Mouse (Mus musculus): ENCODE measurements around the gene Slc25a10. TPM values are rescaled to one million over a fixed set of nuclear protein-coding genes. Genes with fewer than 3 reads are reported as not detected.

The Slc25a10 gene
- total RNA-seq, 2 experiments from 2014 or later = 23.4 to 26.6 TPM

DNA sequence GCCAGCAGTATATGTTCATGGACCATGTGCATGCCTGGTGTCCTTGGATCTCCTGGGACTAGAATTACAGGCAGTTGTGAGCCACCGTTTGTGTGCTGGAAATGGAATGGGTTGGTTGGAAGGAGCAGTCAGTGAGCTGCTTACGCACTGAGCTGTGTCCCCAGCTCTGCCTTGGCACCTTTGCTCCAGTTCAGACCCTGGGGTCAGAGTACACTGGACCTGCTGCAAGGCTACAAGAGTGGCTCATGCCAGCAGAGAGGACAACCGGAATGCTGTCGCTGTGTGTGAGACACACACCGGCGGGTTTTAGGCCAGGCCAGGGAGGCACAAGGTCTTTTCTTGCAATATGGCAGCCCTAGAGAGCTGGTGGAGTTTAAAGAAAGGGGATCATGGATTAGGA is 19.6 kb upstream of the Slc25a10 start:
- intact Hi-C loops (cut with DNase I) = no loop called here

DNA sequence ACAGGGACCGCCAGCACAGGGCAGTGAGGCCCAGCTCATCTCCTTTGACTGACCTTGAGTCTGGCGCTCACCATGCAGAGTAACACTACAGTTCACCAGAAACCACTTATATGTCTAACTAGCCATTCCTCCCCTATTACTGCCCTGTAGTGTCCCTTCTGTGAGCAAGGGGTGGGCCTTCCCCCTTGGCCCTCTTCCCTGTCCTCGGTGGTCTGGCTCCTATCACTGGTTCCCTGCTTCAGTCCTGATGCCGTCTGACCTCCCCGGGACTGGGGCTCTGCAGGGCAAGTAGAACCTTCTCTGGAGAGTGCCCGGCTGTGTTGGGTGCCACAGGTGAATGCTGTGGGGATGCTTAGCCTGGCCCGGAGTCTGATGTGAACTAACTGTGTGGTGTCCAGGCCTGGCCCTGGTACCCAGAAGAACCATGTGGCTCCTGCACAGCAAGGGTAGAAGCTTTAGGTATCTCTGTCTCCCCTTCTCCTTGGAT is 8.1 kb upstream of the Slc25a10 start:
- intact Hi-C loops (cut with DNase I) = no loop called here
- no peak for DNase-seq (ENCODE audit: extremely low spot score in 1 of 2, low spot score in 2 of 2)

More for the DNA sequence above, 19.6 kb upstream of the Slc25a10 start:
- DNase-seq (ENCODE audit: extremely low spot score in 1 of 2, low spot score in 2 of 2) = peak in 1 of 2 experiments; percentile 18

DNA sequence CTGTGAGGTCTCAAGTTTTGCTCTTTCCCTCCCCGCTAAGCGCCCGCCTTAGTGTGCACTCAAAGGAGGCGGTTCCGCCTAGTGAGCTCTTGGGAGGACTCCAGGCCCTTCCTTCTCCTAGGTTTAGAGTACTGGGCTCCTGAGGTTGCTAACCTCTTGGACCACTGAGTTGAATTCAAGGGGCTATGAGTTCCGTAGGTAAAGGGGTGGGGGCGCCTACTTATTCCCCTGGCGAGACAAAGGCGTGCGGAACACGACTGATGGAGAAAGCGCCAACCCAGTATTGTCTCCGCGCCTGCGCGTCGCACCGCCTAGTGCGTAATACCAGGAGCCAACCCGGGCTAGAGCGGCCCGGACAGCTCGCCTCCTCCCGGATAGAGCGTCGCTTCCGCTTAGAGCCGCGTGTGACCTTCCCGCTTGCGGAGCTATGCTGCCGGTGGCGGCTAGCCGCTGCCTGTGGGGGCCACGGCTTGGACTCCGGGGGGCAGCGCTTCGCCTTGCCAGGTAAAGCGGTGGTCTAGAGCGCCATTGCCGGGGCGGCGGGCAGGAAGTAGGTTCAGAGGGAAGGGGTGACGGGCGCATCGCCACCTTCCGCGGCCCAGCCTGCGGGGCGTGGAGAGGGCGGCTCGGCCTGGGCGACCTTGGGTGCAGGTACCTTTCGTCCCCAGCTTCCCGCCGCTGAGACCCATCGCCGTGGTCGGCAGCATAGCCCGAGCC is 7.2 kb upstream of the Slc25a10 start, which contains the start of gene Mrpl12:
TSS of gene Mrpl12 (plus strand) at position 349 of the 717 bp plus-strand sequence.
- intact Hi-C loops (cut with DNase I) = no loop called here

DNA sequence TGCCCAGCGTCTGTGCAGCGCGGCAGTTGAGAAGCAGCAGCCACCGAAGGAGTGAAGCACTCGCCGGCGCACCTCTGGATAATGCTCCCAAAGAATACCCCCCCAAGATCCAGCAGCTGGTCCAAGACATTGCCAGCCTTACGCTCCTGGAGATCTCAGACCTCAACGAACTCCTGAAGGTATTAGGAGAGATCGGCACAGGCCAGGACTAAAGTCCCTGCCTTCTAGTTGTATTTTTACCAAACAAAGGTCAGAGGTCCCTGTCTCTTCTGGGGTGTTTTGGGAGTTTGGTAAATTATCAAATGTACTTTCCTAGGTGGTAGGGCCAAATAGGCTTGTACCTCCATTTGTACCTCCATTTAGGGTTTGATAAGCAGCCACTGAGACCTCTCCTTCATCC is 6.4 kb upstream of the Slc25a10 start:
- intact Hi-C loops (cut with DNase I) = no loop called here
- DNase-seq (ENCODE audit: extremely low spot score in 1 of 2, low spot score in 2 of 2) = no peak

More for the DNA sequence above, 7.2 kb upstream of the Slc25a10 start, which contains the start of gene Mrpl12:
- DNase-seq (ENCODE audit: extremely low spot score in 1 of 2, low spot score in 2 of 2) = peak; percentile 86 to 93

DNA sequence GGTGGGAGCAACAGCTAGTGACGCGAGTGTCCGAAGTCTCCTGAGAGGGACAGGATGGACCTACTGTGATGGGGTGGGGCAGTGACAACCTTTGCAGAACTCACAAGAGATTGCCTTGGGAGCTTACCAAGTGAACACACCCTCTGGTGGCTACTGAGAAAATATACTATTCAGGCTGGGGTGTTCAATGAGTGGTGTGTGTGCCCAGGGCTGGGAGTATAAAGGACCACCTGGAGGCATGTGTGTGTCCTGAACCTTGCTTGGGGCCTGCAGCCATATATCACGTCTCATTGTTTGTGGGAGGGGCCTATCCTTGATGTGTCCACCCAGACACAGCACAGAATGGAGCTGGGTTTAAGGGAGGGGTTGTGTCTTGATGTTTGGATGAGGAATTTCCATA is 3.1 kb upstream of the Slc25a10 start:
- no peak for DNase-seq (ENCODE audit: extremely low spot score in 1 of 2, low spot score in 2 of 2)
- intact Hi-C loops (cut with DNase I) = no loop called here

DNA sequence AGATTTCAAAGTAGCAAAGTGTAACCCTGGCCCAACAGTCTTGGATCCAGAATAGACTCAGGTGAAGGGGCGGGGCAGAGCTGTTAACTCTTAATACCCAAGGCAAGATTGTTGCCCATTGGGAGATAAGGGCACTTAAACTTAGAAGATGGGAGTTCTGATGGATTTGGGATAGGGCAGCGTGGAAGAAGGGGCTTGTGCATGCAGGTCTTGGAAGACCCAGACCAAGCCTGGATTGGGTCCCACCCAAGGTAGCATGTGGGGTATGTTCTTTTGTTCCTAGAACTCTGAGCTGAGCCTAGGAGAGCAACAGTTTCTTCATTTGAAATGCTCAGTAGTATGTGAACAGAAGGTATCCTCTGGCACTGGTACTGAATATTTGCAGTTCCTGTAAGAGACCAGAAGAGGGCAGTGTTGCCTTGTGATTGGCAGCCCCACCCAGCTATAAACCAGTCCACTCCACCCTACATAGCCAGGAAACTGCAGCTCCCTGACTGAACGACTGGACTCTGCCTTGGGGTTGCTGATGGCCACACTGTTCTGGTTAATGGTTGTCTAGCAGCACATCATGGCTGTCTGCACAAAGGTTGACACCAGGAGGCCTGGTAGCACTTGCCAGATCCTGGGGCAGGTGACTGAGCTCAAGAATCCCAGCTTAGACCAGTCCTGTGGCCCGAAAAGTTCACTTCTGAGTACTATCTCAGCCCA is 2.4 kb upstream of the Slc25a10 start:
- intact Hi-C loops (cut with DNase I) = no loop called here
- DNase-seq (ENCODE audit: extremely low spot score in 1 of 2, low spot score in 2 of 2) = peak in 1 of 2 experiments; percentile 73

DNA sequence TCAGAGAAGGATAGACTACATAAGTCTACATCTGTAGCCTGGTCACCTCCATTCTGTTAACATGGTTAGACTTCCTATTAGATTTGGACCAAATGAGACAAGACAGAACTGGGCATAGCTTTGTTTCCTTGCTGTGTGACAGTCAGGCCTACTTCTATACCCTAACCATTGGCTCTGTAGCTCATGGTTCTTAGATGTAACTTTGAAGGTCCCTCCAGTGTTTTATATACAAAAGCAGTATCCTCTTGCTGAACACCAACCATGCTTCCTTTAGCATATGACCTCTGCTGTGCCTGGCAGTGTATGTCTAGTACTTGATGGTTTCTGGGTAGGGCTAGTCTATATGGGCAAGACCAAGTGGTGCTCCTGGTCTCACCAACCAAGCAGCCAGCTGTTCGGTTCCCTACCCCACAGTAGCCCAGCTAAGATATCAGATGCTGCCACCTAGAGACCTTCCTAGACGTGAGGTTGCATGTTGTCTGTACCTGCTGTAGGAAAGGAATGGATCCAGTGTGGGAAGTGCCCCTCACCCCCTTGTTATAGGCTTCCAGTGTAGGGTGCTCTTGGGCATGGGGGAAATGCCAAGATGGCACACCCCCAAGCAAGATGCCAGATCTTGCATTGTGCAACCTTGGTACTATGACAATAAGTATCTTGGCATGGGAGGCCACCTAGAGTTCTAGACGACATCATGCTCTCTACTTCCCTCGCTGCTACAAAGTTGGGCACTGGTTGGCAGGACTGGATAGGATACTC is 1.2 kb upstream of the Slc25a10 start:
- intact Hi-C loops (cut with DNase I) = no loop called here

DNA sequence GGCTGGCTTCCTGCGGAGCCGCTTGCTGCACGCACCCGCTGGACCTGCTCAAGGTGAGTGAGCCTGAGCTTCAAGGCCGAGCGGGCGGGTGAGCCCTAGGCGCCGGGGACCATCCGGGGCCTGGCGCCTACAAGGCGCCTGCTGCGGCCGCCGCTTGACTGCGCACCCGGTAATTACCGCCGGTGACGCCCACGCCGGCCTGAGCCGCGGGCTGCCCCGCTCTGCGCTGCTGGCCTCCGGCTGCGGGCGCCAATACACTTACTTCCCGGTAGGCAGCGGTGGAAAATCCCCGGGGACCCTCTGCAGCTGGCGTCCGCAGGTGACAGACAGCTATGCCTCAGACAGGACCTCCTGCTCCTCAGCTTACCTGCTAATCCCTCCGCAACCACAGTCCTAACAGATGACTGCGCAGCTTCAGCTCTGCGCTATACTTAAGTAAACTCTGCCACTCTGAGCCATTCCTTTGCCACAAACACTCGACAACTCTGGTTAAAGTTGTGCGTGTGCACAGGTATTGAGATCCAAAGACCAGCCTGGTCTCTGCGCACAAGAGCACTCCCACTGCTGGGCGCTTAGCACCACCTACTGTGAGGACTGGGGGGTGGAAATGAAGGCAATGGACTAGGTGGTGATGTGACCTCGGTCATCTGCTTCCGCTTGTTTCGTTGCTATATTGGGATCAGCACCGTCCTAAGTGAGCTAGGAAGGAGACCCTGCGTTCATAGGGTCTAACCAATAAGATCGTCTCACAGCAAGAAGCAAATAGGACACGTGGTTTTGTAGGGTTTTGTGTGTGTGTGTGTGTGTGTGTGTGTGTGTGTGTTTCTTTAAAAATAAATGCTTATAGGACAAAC is 611 bp downstream of the Slc25a10 start:
- no peak for DNase-seq (ENCODE audit: extremely low spot score in 1 of 2, low spot score in 2 of 2)
- intact Hi-C loops (cut with DNase I) = no loop called here

More for the DNA sequence above, 1.2 kb upstream of the Slc25a10 start:
- no peak for DNase-seq (ENCODE audit: extremely low spot score in 1 of 2, low spot score in 2 of 2)

DNA sequence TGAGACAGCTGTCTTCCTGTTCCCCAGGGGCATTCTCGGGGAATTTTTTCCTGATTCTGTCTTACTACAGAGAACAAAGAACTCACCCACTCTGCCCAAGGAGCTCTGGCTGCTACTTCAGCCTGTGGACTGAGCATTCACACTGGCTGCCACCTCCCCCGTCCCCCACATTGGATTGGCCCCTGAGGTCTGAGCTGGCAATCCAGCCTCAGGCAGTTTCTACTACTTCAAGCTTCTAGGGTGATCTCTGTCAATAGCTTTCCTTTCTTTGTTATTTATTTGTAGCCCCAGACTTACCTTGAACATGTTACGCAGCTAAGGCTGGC is 1.2 kb downstream of the Slc25a10 start:
- intact Hi-C loops (cut with DNase I) = no loop called here
- no peak for DNase-seq (ENCODE audit: extremely low spot score in 1 of 2, low spot score in 2 of 2)

DNA sequence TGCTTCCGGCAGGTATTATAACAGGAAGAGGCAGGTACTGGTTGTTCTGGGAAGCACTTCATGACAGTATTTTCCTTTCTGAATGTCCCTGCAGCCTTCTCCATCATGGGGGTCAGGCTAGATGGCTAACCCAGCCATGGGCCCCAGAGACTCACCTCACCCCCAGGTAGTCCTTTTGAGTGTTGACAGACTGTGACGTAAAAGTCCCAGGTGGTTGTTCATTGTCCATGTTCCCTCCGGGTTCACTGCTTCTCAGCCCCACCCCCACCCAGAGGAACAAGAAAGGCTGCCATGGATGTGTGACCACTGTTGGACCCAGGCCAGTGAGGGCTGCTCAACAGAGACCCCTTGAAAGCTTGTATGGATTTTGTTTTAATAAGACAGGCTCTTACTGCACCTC is 1.7 kb downstream of the Slc25a10 start:
- no peak for DNase-seq (ENCODE audit: extremely low spot score in 1 of 2, low spot score in 2 of 2)
- intact Hi-C loops (cut with DNase I) = no loop called here

DNA sequence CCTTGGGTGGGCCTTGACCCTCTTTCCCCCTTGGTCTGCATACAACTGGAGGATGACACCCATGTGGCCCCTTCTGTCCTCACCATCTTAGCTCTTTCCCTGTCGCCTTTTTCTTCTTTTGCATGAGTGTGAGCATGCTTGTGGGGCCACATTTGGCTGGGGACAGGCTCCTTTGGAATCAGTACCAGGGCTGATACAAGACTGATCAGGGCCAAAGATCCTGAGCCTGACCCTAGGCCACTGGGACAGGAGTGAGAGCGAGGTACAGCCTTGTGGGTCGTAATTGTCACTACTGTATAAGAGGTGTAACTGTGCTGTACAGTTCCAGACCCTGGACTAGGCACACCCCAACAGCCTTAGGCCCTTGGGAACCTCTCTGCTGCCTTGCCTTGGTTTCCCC is 2.3 kb downstream of the Slc25a10 start:
- DNase-seq (ENCODE audit: extremely low spot score in 1 of 2, low spot score in 2 of 2) = no peak
- intact Hi-C loops (cut with DNase I) = no loop called here

DNA sequence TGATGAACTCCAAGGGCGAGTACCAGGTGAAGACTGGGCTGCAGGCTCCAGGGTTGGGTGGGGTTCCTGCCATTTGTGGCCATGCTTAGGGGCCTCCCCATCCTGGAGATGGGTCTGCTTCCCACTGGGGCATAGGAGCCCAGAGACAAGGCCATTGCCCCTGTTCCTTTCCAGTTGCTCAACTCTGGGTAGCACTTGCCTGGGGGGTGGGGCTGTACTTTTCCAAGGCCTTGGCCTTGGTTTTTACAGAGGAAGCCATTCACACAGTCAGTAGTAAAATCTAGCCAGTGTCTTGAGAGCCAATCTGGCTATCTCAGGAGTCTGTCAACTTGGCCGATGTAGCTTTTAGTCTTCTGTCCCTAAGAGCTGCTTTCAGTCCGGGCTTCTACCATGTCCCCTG is 5.8 kb downstream of the Slc25a10 start:
- intact Hi-C loops (cut with DNase I) = no loop called here

DNA sequence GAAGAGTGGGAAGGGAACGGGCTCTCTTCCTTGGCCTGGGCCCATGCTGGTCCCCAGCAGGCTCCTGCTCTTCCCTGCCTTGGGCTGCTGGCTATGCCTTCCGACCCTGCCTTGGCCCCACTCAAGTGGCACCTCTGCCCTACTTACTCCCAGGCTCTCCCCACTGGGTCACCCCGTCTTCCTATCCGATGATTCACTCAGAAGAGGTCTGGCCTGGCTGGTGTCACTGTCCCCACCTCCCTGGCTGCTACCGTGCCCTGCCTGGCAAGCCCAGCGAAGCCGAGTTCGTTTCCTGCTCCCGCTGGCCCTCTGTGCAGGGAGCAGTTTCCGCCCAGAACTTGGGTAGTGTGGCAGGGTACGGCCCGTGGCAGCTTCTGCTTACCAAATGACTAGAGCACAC is 6.6 kb downstream of the Slc25a10 start:
- DNase-seq (ENCODE audit: extremely low spot score in 1 of 2, low spot score in 2 of 2) = no peak
- intact Hi-C loops (cut with DNase I) = no loop called here

More for the DNA sequence above, 5.8 kb downstream of the Slc25a10 start:
- no peak for DNase-seq (ENCODE audit: extremely low spot score in 1 of 2, low spot score in 2 of 2)

DNA sequence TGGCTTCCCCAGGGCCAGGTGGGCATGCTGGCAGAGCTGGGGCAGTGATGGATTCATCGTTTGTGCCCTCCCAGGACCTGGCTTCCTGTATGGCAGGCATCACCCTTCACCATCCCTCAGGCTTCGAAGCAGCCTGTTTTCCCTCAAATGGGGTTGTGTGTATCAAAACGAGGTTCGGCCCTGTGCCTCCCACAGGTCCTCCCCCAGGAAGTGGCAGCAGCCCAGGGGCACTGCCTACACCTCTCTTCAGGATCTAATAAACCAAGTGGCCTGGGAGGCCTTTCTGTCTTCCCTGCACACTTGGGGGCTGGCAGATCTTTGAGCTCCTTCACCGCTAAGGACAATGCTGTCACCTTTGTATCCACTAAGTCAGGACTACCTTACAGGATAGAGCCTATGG is 7.3 kb downstream of the Slc25a10 start:
- intact Hi-C loops (cut with DNase I) = no loop called here
- no peak for DNase-seq (ENCODE audit: extremely low spot score in 1 of 2, low spot score in 2 of 2)

DNA sequence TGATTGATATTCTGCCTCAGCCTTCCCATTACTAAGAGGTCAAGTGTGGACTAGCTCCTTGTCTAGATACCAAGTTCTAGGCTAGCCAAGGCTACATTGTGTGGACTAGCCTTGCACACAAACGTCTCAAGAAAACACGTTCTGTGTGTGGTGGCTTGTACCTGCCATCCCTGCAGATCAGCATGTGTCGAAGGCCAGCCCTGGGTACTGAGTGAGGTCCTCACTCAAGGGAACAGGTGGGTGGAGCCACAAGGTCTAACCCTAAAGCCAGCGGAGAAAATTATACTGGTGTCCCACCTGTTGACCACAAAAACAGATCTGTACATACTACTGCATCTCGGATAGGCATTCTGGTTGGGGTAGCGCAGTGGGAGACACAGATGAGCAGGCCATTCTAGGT is 8.3 kb downstream of the Slc25a10 start:
- intact Hi-C loops (cut with DNase I) = no loop called here
- no peak for DNase-seq (ENCODE audit: extremely low spot score in 1 of 2, low spot score in 2 of 2)

DNA sequence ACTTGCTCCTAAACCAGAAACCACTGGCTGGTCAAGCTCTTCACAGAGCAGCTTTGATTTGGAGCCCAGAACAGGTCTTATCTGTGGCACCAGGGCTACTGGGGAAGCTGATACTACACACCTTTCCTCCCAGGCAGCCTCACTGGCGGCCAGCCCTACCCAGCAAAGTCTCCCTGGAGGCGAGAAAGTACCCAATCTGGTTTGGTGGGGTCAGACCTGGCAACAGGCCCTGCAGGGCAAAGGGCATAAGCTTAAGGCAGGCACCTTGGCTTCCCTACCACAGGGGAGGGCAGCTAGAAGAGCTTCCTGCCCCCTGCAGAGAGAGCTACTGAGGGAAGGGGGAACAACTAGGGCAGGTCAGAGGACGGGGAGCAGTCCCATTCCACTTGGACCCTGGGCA is 8.7 kb downstream of the Slc25a10 start:
- no peak for DNase-seq (ENCODE audit: extremely low spot score in 1 of 2, low spot score in 2 of 2)
- intact Hi-C loops (cut with DNase I) = no loop called here

DNA sequence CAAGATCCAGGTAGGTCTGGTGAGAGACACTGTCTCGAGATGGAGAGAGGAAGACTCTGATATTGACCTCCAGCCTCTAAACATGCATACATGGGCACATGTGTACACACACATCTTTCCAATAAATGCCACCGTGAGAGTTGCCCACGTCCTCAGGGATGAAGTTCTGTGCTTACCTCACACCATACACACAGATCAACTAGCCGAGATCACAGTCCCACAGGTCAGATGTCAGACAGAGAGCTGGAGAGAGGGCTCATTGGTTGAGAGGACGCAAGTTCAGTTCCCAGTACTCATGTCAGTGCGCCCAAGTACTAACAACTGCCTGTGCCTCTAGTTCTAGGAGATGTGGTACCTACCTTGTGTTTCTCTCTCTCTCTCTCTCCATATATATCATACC is 9.4 kb downstream of the Slc25a10 start:
- intact Hi-C loops (cut with DNase I) = no loop called here

DNA sequence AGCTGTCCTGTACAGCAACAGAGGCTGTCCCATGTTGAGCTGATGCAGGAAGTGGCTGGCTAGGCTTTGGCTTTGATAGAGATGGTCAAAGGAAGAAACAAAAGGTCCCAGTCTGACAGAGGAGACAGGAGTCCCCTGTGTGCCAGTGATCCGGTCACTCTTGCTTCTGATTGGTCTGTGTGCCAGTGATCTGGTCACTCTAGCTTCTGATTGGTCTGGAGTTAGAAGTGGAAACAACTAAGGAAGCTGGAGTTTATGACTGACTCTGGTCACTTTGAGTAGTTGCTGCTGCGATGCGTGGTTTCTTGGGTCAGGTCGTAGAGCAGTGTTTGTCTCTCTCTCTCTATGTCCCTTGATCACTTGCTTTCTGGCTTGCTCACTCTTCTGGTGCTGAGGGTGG is 10.1 kb downstream of the Slc25a10 start:
- intact Hi-C loops (cut with DNase I) = no loop called here
- no peak for DNase-seq (ENCODE audit: extremely low spot score in 1 of 2, low spot score in 2 of 2)

More for the DNA sequence above, 9.4 kb downstream of the Slc25a10 start:
- DNase-seq (ENCODE audit: extremely low spot score in 1 of 2, low spot score in 2 of 2) = no peak

DNA sequence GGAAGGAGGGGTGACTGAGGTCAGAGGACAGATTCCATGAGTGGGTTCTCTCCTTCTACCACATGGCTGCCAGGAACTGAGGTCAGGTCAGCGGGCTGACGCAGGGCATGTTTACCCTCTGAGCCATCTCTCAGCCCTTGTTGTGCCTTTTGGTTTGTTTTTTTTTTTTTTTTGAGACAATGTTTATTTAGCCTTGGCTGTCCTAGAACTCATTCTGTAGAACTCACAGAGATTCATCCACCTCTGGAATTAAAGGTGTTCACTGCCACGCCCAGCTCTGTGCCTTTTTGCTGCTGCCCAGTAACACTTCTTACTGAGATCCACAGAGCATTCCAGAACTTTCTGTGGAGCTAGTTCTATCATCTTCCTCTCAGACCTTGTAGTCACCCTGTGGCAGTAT is 14.0 kb downstream of the Slc25a10 start:
- DNase-seq (ENCODE audit: extremely low spot score in 1 of 2, low spot score in 2 of 2) = no peak
- intact Hi-C loops (cut with DNase I) = no loop called here
